Mouse (Mus musculus) adrenal gland, postnatal 36 days (tissue): ENCODE measurements around the gene Zmynd19. TPM values are rescaled to one million over a fixed set of nuclear protein-coding genes. Genes with fewer than 3 reads are reported as not detected.
A peak's percentile ranks its signal among the peaks of the same experiment; 100 is the strongest.

Experiments
- DNase-seq, 2 experiments: peaks; one replicate each; pipeline ENCODE4 v3.0.0; 2021; ENCODE audit warnings: mixed read lengths in 1 of 2
- long read RNA-seq, 2 experiments: library from polyadenylated mRNA; stranded (forward); transcript quantifications; one replicate each; pipeline ENCODE4 v2.0.0; 2021; ENCODE audit warnings: borderline sequencing depth in 2 of 2
- total RNA-seq, 2 experiments: library from RNA; stranded (reverse); gene quantifications; 2 replicates each; pipeline ENCODE4 v1.2.3; 2021

The Zmynd19 gene
- total RNA-seq: 10 to 100 TPM; 25.2 to 29.5 TPM
- long read RNA-seq, experiment 1, transcript Zmynd19-201 (6 exons, 3,903 nt): major isoform, 11 of 14 reads
- long read RNA-seq, experiment 1, partial matches to known transcripts: 0 of 14 reads
- long read RNA-seq, experiment 1, other reads (novel, unspliced or antisense): 3 of 14 reads
- long read RNA-seq, experiment 2, transcript Zmynd19-201 (6 exons, 3,903 nt): major isoform, 14 of 17 reads
- long read RNA-seq, experiment 2, partial matches to known transcripts: 0 of 17 reads
- long read RNA-seq, experiment 2, other reads (novel, unspliced or antisense): 3 of 17 reads

DNA sequence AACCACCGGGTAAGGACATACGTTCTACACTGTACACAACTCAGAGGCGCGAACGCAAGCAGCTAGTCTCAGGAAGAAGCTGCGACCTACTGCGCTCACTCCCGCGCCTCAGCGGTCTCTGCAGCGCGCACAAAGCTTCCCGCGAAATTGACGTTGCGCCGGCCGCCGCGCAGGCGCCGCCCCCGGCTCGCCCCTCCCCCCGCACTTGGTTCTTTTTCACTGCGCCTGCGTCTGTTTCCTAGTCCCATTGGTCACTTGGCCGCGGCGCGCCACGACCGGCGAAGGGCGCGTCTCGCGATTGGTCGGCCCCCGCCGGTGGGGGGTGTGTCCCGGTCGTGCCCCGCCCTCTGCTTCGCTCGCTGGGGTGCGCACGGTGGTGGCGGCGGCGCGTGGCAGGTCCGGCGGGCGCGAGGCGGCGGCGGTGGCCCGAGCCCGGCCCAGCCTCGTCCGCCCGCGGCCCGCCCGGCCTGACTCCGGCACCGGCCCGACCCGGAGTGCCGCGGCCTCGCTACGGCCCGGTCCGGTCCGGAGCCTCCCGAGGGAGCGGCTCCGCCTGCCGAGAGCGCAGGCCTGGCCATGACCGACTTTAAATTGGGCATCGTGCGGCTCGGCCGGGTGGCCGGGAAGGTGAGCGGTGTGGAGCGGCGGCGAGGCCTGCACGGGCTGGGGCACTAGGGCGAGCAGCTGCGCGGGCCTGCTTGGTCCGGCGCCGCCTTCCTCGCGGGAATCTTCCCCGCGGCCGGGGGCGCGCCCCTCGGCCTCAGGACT is at the start of gene Zmynd19:
Zmynd19 (plus strand) TSS at position 372 of the 768 bp plus-strand sequence.
- DNase-seq: peak; percentile 99 to 100

GRCm38 (mm10) chr2:24901055-24901454 is 48.5 kb upstream of the Zmynd19 start:
- no peak for DNase-seq

DNA sequence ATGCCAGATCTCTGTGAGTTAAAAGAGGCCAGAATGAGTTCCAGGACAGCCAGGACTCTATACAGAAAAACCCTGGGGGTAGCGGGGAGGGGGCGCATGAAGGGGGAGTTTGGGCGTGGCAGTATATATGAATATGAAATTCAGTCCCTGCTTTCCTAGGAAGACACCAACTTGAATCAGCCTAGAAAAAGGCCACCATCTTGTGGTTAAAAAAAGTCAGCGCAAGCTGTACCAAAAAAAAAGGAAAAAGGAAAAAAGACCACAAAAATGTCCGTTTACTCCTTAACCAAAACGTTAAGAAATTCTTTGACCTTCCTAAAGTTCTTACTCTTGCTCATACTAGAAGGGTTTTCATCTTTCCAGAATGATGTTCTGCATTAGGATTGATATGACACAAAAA is 46.6 kb upstream of the Zmynd19 start:
- DNase-seq: no peak

DNA sequence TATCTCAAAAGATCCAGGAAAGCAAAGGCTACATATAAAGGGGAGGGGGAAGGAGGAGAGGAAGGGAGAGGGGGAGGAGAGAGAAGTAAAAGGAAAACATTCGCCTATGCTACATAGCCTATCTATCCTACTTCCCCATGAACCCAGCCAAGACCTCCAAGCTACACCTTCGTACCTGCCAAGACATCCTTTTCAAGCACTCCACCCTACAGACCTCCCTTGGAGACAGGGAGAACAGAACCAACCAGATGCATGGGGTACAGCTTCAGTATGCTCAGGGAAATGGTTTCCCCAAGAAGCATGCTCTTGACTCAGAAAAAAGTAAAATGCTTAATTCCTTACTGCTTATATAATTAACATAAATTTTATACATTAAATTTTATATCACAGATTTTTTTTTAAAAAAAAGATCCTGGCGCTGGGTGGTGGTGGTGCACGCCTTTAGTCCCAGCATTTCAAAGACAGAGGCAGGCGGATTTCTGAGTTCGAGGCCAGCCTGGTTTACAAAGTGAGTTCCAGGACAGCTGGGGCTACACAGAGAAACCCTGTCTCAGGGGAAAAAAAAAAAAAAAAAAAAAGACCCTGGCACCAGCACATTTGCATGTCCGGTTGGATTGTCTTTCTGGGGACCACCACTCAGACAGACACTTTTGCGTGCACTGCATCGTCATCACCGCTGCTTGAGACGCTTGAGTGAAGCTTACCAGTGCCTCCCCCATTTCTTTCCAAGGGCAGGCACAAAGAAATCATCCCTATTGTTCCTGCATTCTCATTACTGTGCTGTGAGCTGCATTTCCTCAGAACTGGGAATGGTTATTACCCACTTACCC is 44.6 kb upstream of the Zmynd19 start:
- DNase-seq: no peak

DNA sequence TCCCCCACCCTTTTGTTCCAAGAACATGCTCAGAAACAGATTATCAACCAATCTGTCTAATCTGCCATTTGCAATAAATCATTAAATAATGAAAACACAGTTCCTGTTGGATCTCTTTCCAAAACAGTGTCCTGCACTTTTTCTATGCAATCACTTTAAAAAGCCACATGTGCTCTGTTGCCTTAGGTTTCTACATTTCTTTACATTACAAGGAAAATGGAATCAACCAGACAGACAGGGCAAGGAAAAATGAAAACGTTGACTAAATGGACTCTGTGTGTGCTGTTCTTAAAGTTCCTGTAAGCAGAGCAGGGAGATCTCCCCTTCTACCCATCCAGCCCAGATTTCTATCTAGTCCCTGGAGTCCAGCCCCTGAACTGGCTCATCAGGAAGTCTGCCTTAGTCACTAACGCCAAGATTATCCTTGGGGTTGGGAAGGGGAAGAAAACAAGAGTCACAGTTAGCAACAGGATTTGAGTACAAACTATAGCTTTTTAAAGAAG is 43.9 kb upstream of the Zmynd19 start:
- DNase-seq: no peak

GRCm38 (mm10) chr2:24910481-24910880 is 39.1 kb upstream of the Zmynd19 start:
- no peak for DNase-seq

DNA sequence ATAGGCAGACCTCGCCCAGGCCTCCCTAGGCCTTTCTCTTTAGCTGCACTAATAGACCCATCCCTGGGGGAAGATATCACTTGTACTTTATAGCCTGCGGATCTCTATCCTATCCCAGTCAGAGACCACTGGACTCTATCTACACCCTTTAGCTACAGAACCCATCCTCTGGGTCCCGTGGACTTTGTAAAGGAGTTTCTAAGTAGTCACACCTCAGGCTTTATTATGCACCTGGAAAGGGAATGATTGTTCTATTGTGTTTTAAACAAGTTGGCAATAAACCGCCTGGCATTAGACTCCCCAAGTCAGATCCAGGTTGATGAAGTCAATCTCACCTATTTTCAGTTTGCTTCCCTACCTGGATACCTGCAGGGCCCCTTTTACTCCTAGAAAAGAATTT is 37.4 kb upstream of the Zmynd19 start:
- DNase-seq: no peak

DNA sequence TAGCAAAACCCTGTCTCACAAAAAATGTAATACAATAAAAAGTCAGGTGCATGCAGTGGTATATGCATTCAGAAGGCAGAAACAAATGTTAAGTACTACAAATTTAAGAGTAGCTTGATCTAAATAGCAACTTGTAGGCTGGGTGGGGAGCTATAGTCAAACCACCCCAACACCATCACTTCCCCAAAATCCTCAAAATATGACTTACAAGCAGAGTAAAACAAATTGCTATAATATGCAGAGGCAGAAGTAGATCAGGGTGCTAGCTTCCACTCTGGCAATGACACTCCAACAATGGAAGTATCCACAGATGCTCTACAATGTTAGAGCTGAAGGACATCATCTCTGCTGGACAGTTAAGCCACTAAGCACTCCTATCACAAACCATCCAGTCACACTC is 37.0 kb upstream of the Zmynd19 start:
- no peak for DNase-seq

- DNase-seq: no peak
Measured at GRCm38 (mm10) chr2:24914762-24915161, 34.8 kb upstream of the Zmynd19 start.

- peak; percentile 97 to 98 for DNase-seq
Measured at GRCm38 (mm10) chr2:24918930-24919838, 30.4 kb upstream of the Zmynd19 start, which contains the start of gene Ehmt1. Ehmt1 (minus strand) TSS chr2:24919614.

- DNase-seq: no peak
Measured at GRCm38 (mm10) chr2:24919839-24920175, 29.8 kb upstream of the Zmynd19 start.

- peak; percentile 22 to 60 for DNase-seq
Measured at GRCm38 (mm10) chr2:24923561-24923960, 26.0 kb upstream of the Zmynd19 start.

GRCm38 (mm10) chr2:24925284-24925683 is 24.3 kb upstream of the Zmynd19 start:
- DNase-seq: no peak

GRCm38 (mm10) chr2:24926345-24926964 is 23.1 kb upstream of the Zmynd19 start:
- DNase-seq: no peak

- no peak for DNase-seq
Measured at GRCm38 (mm10) chr2:24926965-24927358, 22.6 kb upstream of the Zmynd19 start.

GRCm38 (mm10) chr2:24927810-24928479 is 21.6 kb upstream of the Zmynd19 start:
- DNase-seq: peak in 1 of 2 experiments; percentile 16

- no peak for DNase-seq
Measured at GRCm38 (mm10) chr2:24929119-24929518, 20.5 kb upstream of the Zmynd19 start.

DNA sequence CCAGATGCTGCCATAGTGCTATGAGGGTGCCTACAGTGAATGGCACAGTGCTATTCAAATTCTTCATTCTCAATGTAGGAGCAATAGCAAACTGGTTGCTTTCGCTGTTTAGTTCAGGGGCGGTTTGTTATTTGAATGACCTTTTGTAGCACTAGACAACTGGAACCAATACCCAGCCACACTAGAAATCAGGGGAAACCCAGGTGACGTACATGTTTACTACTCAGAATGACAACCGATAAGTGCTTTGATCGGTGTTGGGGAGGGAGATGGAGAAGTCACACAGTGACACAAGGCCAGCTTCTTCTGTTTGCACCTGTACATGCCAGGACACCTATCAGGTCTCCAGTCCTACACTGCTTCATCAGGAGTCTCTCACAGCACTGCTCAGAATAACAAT is 20.0 kb upstream of the Zmynd19 start:
- no peak for DNase-seq

GRCm38 (mm10) chr2:24934441-24934963 is 15.1 kb upstream of the Zmynd19 start:
- no peak for DNase-seq
